Mouse (Mus musculus) heart, adult 2 months (tissue): ENCODE measurements around the gene Zgpat. TPM values are rescaled to one million over a fixed set of nuclear protein-coding genes. Genes with fewer than 3 reads are reported as not detected.
A peak's percentile ranks its signal among the peaks of the same experiment; 100 is the strongest.

Source experiments
- DNase-seq, 2 experiments: peaks; one replicate each; pipeline ENCODE4 v3.0.0; 2021
- H3K27ac ChIP-seq: fragments of 200-600 bp; 2 replicates; pipeline ENCODE4 v1.8.1; 2022
- H3K27me3 ChIP-seq: fragments of 200-500 bp; 2 replicates; pipeline ENCODE4 v1.6.1; 2012; ENCODE audit warnings: mild to moderate bottlenecking, low read length, inconsistent platforms, mixed read lengths; ENCODE audit not compliant: control insufficient read depth, insufficient read depth
- H3K36me3 ChIP-seq: fragments of 200-500 bp; 2 replicates; pipeline ENCODE4 v1.6.1; 2012; ENCODE audit warnings: low read length, inconsistent platforms; ENCODE audit not compliant: control insufficient read depth, insufficient read depth
- H3K4me1 ChIP-seq: fragments of 200-500 bp; 2 replicates; pipeline ENCODE4 v1.6.1; 2011; ENCODE audit warnings: low read length; ENCODE audit not compliant: control insufficient read depth, insufficient read depth
- H3K4me3 ChIP-seq: fragments of 200-600 bp; 2 replicates; pipeline ENCODE4 v1.8.1; 2022
- H3K79me2 ChIP-seq: fragments of 200-500 bp; replicated peaks from 2 replicates; pipeline ENCODE4 v1.6.1; 2012; ENCODE audit warnings: mild to moderate bottlenecking, inconsistent platforms, low read length, moderate library complexity, mixed read lengths; ENCODE audit not compliant: control insufficient read depth, insufficient read depth
- H3K9ac ChIP-seq: fragments of 200-500 bp; 2 replicates; pipeline ENCODE4 v1.6.1; 2012; ENCODE audit warnings: low read depth, mild to moderate bottlenecking, control low read depth, inconsistent platforms, low read length, mixed read lengths
- CTCF ChIP-seq: fragments of 200-600 bp; IDR thresholded peaks from 2 replicates; pipeline ENCODE4 v1.8.1; 2022; ENCODE audit warnings: antibody characterized with exemption, mild to moderate bottlenecking, moderate library complexity
- EP300 ChIP-seq: fragments of 200-500 bp; IDR thresholded peaks from 2 replicates; pipeline ENCODE4 v1.6.1; 2011; ENCODE audit warnings: low read depth, low read length, control low read depth; ENCODE audit not compliant: insufficient read depth
- POLR2A ChIP-seq: fragments of 200-500 bp; IDR thresholded peaks from 2 replicates; pipeline ENCODE4 v1.6.1; 2011; ENCODE audit warnings: mild to moderate bottlenecking, low read depth, low read length, control low read depth; ENCODE audit not compliant: insufficient read depth
- WGBS: fragments of 180-500 bp; shearing (Covaris S2); methylation state at CpG from one replicate; pipeline ENCODE4 v1.1.7; 2018; 5-methylcytosine and 5-hydroxymethylcytosine counted together
- intact Hi-C: fragments of 180-260 bp; cut with DNase I; formaldehyde crosslinking; loops from one replicate; pipeline ENCODE4 v1.15.1; 2025
- polyA plus RNA-seq: library from polyadenylated mRNA; depleted of rRNA; stranded (reverse); fragments of >200 nt; gene quantifications from 2 replicates; pipeline ENCODE4 v1.2.3, GENCODE M21; 2012
- total RNA-seq, 2 experiments: library from RNA; stranded (reverse); gene quantifications; 2 replicates each; pipeline ENCODE4 v1.2.3; 2021

The Zgpat gene
- total and polyA plus RNA-seq, 3 experiments, result 18.7 to 21.0 (median 18.9) TPM

DNA sequence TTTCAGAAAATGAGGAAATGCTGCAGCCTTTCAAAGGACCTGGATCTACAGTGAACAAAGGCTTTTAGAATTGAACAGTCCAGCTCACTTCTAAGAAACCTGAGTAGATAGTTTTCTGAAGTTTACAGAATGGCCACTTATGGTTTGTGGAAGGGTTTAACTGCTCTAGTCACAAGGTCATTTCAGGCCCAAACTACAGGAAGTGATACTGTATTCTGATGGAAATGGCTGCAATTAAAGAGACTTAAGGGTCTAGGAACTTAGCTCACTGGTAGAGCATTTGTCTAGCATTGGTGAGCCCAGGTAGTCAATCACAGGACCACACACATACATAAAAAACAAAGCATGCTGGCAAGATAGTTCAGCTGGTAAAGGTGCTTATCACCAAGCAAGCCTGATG lies 32.2 kb upstream of the Zgpat start:
- TF ChIP-seq EP300 (no peak), CTCF (no peak), POLR2A (no peak)
- Histone ChIP-seq H3K27ac (no peak overlapping the region), H3K36me3 (no peaks in the 10 kb centered on the region; the same call in 1 of the 2 replicates), H3K4me3 (no peak overlapping the region), H3K4me1 (no peaks in the 10 kb centered on the region), H3K27me3 (no peaks in the 10 kb centered on the region), H3K79me2 (no peaks in the 10 kb centered on the region), H3K9ac (no peak overlapping the region)
- intact Hi-C loops, result no loop called here
- no peak for DNase-seq

DNA sequence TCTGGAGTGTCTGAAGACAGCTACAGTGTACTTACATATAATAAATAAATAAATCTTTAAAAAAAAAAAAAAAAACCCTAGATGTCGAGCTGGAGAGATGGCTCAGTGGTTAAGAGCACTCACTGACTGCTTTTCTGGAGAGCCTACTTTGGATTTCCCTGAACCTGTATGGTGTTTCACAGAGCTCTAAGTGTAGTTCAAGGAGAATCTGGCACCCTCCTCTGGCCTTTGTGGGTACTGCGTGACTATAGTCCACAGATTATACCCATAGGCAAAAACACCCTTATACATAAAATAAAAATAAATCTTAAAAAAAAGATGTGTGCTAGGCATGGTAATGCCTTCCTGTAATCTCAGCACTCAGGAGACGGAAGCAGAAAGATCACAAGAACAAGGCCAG lies 30.7 kb upstream of the Zgpat start:
- intact Hi-C loops, result loop anchor here (1.0 kb wide), 1 partner anchor 148 kb away; no protein-coding TSS in a partner anchor
- Histone ChIP-seq H3K4me1 (no peaks in the 10 kb centered on the region), H3K27ac (no peak overlapping the region), H3K27me3 (no peaks in the 10 kb centered on the region), H3K4me3 (no peak overlapping the region), H3K79me2 (no peaks in the 10 kb centered on the region), H3K9ac (no peak overlapping the region), H3K36me3 (no peaks in the 10 kb centered on the region; the same call in 1 of the 2 replicates)
- peak; percentile 56 to 82 for DNase-seq
- TF ChIP-seq CTCF (peak; percentile 85), POLR2A (no peak)
- 61% methylated on average over 3 of the region's 3 CpGs for WGBS

DNA sequence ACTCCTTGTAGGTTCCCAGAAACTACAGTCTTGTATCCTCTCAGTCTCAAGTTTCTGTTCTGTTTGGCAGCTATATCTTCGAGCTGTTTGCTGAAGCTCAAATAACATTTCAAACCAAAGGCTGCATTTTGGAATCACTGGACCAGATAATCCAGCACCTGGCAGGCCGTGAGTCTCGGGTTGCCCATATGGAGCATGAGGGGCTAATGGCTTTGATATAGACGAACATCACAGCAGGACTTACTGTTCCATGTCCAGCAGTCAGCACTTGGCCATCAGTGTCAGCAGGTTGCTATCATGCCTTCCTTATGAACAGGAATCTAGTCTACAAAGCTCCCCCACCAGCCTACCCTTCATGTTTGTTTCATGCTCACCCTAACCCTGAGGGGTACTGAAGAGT lies 24.3 kb upstream of the Zgpat start:
- Histone ChIP-seq H3K27me3 (no peaks in the 10 kb centered on the region), H3K36me3 (no peaks in the 10 kb centered on the region), H3K79me2 (no peaks in the 10 kb centered on the region), H3K4me1 (peaks cover 4% of the 10 kb centered on the region), H3K27ac (no peak overlapping the region), H3K9ac (no peak overlapping the region), H3K4me3 (no peak overlapping the region)
- TF ChIP-seq EP300 (no peak), CTCF (no peak), POLR2A (no peak)
- no peak for DNase-seq
- intact Hi-C loops, result no loop called here
- WGBS, result 93% methylated on average over 4 of the region's 4 CpGs

DNA sequence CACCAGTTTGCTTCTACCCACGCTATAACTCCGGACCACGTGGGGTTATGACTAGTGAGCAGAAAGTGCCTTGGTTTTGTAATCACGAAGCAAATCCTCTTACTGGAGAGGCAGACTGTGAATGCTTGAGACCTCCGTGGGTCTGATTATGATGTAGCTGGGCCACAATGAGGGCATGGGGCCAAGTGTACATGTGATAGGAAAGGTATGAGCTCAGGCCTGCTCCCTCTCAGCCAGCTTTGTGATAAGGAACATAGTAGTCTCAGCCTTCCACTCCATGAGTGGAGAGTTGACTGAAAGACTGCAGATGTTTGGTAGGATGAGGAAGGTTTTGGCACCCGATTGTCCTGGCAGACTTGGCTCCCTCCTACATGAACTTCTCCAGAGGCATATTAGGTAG lies 22.0 kb upstream of the Zgpat start:
- no peaks in the 10 kb centered on the region for H3K27me3 ChIP-seq
- peaks cover 4% of the 10 kb centered on the region for H3K4me1 ChIP-seq
- no peaks in the 10 kb centered on the region for H3K36me3 ChIP-seq
- H3K4me3 ChIP-seq, result no peak overlapping the region
- no peaks in the 10 kb centered on the region for H3K79me2 ChIP-seq
- peak in 1 of 2 experiments; percentile 36 for DNase-seq
- H3K9ac ChIP-seq, result no peak overlapping the region
- intact Hi-C loops, result no loop called here
- no peak for TF ChIP-seq POLR2A
- TF ChIP-seq CTCF, result no peak
- H3K27ac ChIP-seq, result no peak overlapping the region; the same call in 1 of the 2 replicates
- 35% methylated on average over 6 of the region's 6 CpGs for WGBS

DNA sequence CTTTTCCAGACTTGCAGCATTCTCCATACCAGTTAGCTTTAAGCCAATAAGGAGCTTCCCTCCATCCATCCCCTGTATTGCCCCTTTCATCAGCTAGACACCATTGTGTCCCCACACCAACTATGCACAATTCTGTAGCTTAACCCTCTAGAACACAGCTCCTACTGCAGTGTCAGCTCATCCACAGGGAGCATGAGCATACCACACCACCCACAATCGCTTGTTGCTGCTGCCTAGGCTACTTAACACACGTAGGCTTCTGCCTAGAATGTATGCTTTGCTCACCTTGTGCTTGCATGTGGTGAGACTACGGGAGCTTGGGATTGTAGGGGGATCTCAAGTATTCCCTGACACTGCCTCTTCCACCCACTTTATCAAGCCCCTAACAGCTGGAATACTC lies 7.9 kb upstream of the Zgpat start:
- no peak overlapping the region for H3K9ac ChIP-seq
- H3K36me3 ChIP-seq, result no peaks in the 10 kb centered on the region
- H3K79me2 ChIP-seq, result no peaks in the 10 kb centered on the region
- 78% methylated on average over 3 of the region's 3 CpGs for WGBS
- no peaks in the 10 kb centered on the region for H3K4me1 ChIP-seq
- intact Hi-C loops, result no loop called here
- no peak overlapping the region for H3K27ac ChIP-seq
- H3K4me3 ChIP-seq, result no peak overlapping the region
- DNase-seq, result no peak
- TF ChIP-seq POLR2A (no peak), CTCF (no peak), EP300 (no peak)
- H3K27me3 ChIP-seq, result no peaks in the 10 kb centered on the region

DNA sequence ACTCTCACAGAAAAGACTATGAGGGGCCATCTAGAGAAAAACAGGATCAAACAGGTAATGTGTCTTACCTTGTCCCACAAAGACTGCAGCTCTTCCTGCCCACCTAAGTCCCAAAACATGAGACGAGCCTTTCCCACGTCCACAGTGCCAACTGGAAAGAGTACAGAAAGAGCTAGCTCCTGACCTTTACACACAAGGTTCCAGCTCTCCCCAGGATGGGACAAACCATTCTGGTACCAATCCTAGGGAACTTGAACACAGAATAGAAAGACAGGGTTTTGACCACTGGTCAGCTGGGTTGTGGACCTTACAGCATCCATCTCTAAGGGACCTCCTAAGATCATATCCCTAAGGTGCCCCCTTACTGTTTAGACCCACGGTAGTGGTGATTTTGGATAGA lies 782 bp upstream of the Zgpat start:
- no peak overlapping the region for H3K27ac ChIP-seq
- H3K79me2 ChIP-seq, result peaks cover 4% of the 10 kb centered on the region
- TF ChIP-seq CTCF (no peak), POLR2A (no peak), EP300 (no peak)
- H3K9ac ChIP-seq, result no peak overlapping the region
- H3K4me1 ChIP-seq, result peaks cover 5% of the 10 kb centered on the region
- no peak overlapping the region; the same call in 1 of the 2 replicates for H3K4me3 ChIP-seq
- intact Hi-C loops, result no loop called here
- DNase-seq, result no peak
- H3K27me3 ChIP-seq, result no peaks in the 10 kb centered on the region
- WGBS, result 64% methylated on average over 3 of the region's 3 CpGs
- H3K36me3 ChIP-seq, result peaks cover 10% of the 10 kb centered on the region
